Mouse (Mus musculus) pancreas, adult 10 weeks (tissue): ENCODE measurements around the gene Clstn3. TPM values are rescaled to one million over a fixed set of nuclear protein-coding genes. Genes with fewer than 3 reads are reported as not detected.

Experiments used
- polyA plus RNA-seq: library from polyadenylated mRNA; stranded (reverse); fragments of 350-450 nt; fragmentation: Illumina TruSeq; extraction: RNeasy Lipid Tissue Mini Kit (QIAGEN cat#74804); gene quantifications from one replicate; pipeline ENCODE4 v1.2.3, GENCODE M21; 2015; ENCODE audit warnings: low read depth, low replicate concordance; ENCODE audit not compliant: insufficient read depth

Clstn3 gene
- 2.4 TPM for polyA plus RNA-seq

GRCm38 (mm10) chr6:124464305-124465271 is at the start of gene Clstn3:
Gene Clstn3 (minus strand): TSS chr6:124464794.

GRCm38 (mm10) chr6:124512355-124512836 is 47.8 kb upstream of the Clstn3 start, which contains the start of gene C1ra:
Gene C1ra (plus strand): TSS chr6:124512405.

GRCm38 (mm10) chr6:124492842-124493561 is 28.4 kb upstream of the Clstn3 start, which contains the start of gene C1rl:
Gene C1rl (plus strand): TSS chr6:124493113.

GRCm38 (mm10) chr6:124414927-124415325 is 49.7 kb downstream of the Clstn3 start, which contains the start of gene Pex5:
Gene Pex5 (minus strand): TSS chr6:124415067.

Other genes starting within 250 kb of the Clstn3 start
- not detected for gene Vmn2r27, start 232.9 kb downstream of the Clstn3 start, polyA plus RNA-seq
- gene Cd163, start 160.1 kb downstream of the Clstn3 start, polyA plus RNA-seq: 5.2 TPM
- gene Pex5, start 49.7 kb downstream of the Clstn3 start, polyA plus RNA-seq: 15.0 TPM
- gene C1rl, start 28.3 kb upstream of the Clstn3 start, polyA plus RNA-seq: 2.7 TPM
- 27.3 TPM for gene C1ra, start 47.6 kb upstream of the Clstn3 start, polyA plus RNA-seq
- 55.7 TPM for gene C1s1, start 77.6 kb upstream of the Clstn3 start, polyA plus RNA-seq
- gene C1rb, start 105.5 kb upstream of the Clstn3 start, polyA plus RNA-seq: not detected
- not detected for gene C1s2, start 171.3 kb upstream of the Clstn3 start, polyA plus RNA-seq
- 19.6 TPM for gene Lpcat3, start 198.2 kb upstream of the Clstn3 start, polyA plus RNA-seq
- 33.9 TPM for gene Emg1, start 247.4 kb upstream of the Clstn3 start, polyA plus RNA-seq
- gene Phb2, start 247.5 kb upstream of the Clstn3 start, polyA plus RNA-seq: 33.9 TPM